Mouse (Mus musculus): ENCODE measurements around the gene Katnal1.

Gene Katnal1

GRCm38 (mm10) chr5:148890237-148890636 lies 38.9 kb downstream of the Katnal1 start:
- no peak for DNase-seq (ENCODE audit: extremely low read depth, insufficient read length, low spot score)

DNA sequence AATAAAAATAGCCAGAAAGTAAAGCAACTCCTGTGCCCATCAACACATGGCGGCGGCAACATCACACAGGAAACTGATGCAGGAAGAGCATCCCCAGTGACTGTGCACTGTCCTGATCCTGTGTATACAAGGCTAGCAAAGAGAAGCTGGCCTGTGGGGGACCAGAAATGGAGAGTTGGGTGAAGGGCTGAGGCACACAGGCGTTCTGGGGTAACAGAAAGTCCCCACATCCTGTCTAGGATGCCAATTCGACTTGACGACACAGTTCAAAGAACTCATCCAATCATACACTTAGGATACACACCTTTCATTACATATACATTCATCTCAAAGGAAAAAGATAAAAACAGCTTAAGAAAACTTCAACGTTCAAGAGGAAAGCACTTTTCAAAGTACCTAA lies 41.1 kb downstream of the Katnal1 start:
- no peak for DNase-seq (ENCODE audit: extremely low read depth, insufficient read length, low spot score)

- DNase-seq (ENCODE audit: extremely low read depth, insufficient read length, low spot score): no peak
These were observed 43.1 kb downstream of the Katnal1 start for GRCm38 (mm10) chr5:148885821-148886609.

- no peak for DNase-seq (ENCODE audit: extremely low read depth, insufficient read length, low spot score)
These were observed 45.4 kb downstream of the Katnal1 start for GRCm38 (mm10) chr5:148883671-148884070.

DNA sequence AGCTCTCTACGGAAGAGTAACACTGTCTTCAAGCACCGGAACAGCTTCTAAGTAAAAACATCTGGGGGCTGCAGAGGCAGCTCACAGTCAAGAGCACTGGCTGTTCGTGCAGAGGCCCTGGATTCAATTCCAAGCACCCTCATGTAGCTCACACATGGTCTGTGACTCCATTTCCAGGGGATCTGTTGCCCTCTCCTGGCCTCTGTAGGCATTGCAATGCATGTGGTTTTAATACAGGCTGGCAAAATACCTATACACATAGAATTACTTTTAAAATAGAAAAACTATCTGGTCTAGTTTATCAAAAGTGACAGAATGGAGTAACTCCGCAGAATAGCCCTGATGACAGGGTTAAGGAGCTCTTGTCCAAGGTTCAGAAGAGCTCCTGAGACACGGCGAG lies 49.9 kb downstream of the Katnal1 start:
- DNase-seq (ENCODE audit: extremely low read depth, insufficient read length, low spot score): no peak

DNA sequence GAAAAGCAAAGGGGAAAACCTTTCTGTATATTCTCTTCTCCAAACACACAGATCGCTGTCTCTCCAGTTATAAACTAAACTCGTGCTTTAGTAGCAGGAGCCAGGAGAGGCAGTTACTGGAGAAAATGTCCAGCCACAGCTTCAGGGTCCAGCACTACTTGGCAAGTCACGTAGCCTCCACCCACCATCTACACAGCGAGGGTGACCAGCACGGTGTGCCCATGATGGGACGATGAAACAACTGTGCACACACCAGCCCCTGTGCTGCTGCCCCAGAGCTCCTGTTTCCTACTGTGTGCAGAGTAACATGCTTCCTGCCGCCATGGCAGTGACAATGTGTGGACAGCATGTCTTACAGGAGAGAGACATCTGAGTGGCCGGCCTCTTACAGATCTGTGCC lies 56.0 kb downstream of the Katnal1 start:
- DNase-seq (ENCODE audit: extremely low read depth, insufficient read length, low spot score): no peak

DNA sequence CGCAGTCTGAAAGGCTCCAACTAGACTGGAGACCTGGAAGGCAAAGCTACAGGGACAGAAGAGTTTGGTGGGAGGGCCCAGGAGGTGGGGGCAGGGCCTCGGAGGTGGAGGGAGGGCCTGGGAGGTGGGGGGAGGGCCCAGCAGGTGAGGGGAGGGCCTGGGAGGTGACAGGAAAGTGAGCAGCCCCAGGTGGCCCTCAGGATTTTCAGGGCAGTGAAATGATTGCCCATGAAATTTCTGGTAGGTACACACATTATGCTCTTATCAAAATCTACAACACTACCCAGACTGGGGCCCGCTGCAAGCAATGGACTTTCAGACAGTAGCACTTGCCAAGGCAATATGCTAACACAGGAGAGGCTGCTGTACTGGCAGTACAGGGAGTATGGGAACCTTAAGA lies 59.5 kb downstream of the Katnal1 start:
- no peak for DNase-seq (ENCODE audit: extremely low read depth, insufficient read length, low spot score)

DNA sequence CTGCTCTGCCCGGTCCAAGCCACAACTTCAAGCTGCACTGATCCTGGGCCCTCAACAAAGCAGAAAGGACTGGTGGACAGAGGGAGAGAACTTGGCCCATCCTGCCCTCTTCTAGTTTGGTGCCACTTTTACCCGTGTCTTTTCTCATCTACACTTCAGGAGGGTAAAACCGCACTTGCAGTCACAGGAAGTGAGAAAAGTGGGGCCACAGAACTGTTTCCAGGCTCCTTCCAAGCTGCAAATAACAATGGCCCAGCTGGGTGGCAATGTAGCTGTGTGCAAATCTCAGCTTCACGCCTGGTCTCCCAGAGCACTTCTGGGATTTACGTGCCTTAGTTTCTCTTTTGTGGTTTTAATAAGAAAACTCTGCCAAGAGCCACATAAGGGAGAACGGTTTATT lies 61.4 kb downstream of the Katnal1 start:
- DNase-seq (ENCODE audit: extremely low read depth, insufficient read length, low spot score): no peak

GRCm38 (mm10) chr5:148867171-148867570 lies 61.9 kb downstream of the Katnal1 start:
- no peak for DNase-seq (ENCODE audit: extremely low read depth, insufficient read length, low spot score)

- DNase-seq (ENCODE audit: extremely low read depth, insufficient read length, low spot score): no peak
These were observed 62.5 kb downstream of the Katnal1 start for GRCm38 (mm10) chr5:148866571-148866970.

DNA sequence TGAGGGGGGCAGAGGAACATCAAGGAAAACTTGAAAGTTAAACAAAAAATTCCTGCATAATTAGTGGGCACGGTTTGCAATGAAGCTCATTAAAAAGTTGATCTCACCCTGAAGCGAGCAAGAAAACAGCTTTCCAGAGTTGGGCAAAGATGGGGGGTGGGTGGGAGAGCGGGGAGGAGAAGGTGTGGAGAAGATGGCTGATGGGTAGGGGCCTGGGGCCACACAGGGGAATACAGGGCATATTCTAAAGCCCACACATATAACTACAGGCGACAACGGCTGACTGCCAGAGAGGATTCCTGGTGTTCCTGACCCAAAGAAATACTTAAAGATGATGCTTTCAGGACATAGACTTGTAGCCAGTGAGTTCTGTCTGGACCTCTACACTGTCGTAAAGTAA lies 65.7 kb downstream of the Katnal1 start:
- no peak for DNase-seq (ENCODE audit: extremely low read depth, insufficient read length, low spot score)

DNA sequence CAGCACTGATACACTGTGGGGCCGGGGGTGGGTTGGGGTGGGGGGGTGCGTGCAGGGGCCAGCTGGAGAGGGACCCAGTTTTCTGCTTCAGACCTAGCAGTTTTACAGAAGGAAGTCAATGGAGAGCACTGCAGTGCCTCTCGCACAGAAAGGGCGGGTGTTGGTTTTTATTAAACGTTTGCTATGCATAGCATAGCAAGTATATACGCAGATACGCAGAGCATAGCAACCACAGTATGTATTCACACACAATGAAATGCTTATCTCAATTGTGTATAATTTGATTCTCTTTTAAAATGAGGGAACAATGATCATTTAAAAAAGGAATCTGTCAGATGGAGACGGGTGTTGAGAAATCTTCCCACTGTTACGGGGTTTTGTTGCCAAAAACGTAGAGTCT lies 66.3 kb downstream of the Katnal1 start:
- DNase-seq (ENCODE audit: extremely low read depth, insufficient read length, low spot score): no peak

DNA sequence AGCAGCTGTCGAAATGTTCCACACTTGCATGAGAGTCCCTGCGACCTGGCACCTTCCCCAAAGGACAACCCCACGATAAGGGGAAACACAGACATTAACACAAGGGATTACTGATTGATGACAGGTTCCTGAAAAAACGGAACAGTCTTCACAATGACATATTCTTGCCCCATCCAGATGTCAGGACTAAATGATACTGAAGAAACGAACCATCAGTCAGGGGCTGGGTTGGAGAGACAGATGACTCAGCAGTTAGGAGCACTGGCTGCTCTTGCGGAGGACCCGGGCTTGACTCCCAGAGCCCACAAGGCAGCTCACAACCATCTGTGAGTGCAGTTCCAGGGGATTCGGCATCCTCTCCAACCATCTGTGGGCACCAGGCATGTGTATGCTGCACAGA lies 67.0 kb downstream of the Katnal1 start:
- no peak for DNase-seq (ENCODE audit: extremely low read depth, insufficient read length, low spot score)

GRCm38 (mm10) chr5:148857522-148857921 lies 71.6 kb downstream of the Katnal1 start:
- DNase-seq (ENCODE audit: extremely low read depth, insufficient read length, low spot score): no peak

- no peak for DNase-seq (ENCODE audit: extremely low read depth, insufficient read length, low spot score)
These were observed 74.1 kb downstream of the Katnal1 start for GRCm38 (mm10) chr5:148855047-148855446.

- no peak for DNase-seq (ENCODE audit: extremely low read depth, insufficient read length, low spot score)
These were observed 75.0 kb downstream of the Katnal1 start for GRCm38 (mm10) chr5:148854166-148854565.

DNA sequence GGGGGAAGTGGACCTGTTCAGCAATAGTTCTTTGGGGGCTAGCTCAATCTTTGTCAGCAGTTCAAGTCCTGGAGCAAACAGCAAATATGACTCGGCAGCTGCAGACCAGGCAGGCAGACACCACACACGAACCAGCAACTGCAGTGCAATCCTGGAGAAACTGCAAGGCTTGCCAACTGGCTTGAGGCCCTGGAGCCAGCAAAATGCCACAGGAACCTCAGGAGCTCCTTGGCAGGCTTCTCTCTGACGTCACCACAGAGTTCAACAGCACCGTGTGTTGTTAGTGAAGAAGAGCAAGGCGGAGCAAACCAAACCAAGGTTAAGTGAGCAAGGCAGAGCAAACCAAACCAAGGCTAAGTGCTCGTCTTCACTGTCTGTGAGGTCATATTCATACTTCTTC lies 79.6 kb downstream of the Katnal1 start:
- DNase-seq (ENCODE audit: extremely low read depth, insufficient read length, low spot score): peak; percentile 70

DNA sequence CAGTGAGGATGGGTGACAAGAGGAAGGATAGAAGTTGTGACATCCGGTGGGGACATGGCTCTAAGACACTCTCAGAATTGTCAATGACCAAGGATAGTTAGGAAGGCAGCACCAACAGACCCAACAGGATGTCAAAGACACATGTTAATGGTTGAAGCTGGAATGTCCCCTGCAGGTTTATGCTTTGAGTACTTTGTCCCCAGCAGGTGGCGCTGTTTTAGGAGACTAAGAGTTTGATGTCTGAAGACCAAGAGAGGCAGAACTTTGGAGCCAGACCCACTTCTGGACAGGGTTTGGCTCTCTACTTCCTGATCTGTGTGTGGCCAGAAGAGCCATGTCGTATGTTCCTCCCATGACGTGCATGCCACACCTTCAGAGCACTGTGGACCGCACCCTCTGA lies 82.1 kb downstream of the Katnal1 start:
- DNase-seq (ENCODE audit: extremely low read depth, insufficient read length, low spot score): no peak

GRCm38 (mm10) chr5:148837069-148837468 lies 92.1 kb downstream of the Katnal1 start:
- DNase-seq (ENCODE audit: extremely low read depth, insufficient read length, low spot score): no peak

- DNase-seq (ENCODE audit: extremely low read depth, insufficient read length, low spot score): no peak
These were observed 97.4 kb downstream of the Katnal1 start for GRCm38 (mm10) chr5:148831596-148832257.

DNA sequence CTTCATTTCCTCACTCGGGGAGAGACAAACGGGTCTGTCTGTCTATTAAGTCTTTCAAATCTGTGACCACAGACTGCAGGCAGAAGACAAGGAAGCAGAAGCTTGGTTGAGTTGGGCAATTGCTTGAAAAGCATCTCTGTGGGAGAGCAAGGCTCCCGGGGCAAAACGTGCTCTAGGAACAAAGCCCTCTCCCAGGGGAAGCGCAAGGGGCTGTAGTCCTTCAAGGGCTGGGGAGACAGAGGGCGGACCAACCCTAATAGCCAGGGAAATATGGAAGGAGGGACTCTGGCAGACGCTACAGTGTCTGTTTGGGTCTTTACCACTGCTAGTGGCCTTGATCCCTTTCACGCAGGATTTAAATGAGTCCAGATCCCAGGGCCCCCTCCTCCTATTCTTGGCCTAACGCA lies 98.0 kb downstream of the Katnal1 start:
- no peak for DNase-seq (ENCODE audit: extremely low read depth, insufficient read length, low spot score)

GRCm38 (mm10) chr5:148825732-148826131 lies 103.4 kb downstream of the Katnal1 start:
- DNase-seq (ENCODE audit: extremely low read depth, insufficient read length, low spot score): no peak

All from 3134 (cell line).